Mouse (Mus musculus): ENCODE measurements around the gene Cntln.
A peak's percentile ranks its signal among the peaks of the same experiment; 100 is the strongest.

Gene Cntln

DNA sequence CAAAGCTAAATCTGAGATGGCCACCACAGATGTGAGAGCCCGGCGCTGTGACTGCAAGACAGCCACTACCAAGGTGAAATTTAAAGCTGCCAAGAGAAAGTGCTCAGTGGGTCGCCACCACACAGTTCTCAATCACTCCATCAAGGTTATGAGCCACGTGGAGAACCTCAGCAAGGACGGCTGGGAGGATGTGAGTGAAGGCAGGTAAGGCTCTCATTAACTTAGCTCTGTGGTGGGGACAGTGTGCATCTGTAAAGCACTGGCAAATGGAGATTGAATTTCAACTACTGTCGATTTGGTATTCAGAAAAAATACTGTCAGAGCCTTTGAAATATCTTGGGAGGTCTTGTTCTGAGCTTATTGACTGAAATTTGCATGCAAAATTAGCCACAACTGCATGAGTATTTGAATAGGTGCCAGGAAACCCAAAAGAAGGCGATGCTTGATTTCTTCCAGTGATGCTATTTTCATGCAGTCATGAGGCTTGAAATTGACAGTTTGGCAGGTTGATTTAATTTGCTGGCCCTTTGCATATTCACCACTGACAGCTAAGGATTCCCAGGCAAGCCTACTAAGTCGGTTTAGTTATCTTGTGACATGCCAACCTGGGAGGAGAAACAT, 165.9 kb downstream of the Cntln start:
- no peak for DNase-seq (ENCODE audit: low read depth, low spot score)

DNA sequence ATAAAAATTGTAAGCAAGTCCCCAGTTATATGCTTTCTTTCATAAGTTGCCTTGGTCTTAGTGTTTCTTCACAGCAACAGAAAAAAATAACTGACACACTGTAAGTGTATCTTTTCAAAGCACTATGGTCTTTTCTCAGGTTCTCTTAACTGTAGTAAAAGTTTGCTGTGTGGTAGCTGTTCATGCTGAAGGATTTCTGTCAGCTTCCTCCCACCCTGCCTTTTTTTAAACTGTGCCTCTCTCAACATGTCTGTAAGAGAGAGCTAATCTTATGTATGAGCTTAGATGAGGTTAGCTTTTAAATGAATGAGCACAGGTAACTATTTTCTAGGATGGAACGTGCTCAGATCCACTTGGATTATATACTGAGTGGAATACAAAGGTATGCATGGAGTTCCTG, 170.5 kb downstream of the Cntln start:
- no peak for DNase-seq (ENCODE audit: low read depth, low spot score)

DNA sequence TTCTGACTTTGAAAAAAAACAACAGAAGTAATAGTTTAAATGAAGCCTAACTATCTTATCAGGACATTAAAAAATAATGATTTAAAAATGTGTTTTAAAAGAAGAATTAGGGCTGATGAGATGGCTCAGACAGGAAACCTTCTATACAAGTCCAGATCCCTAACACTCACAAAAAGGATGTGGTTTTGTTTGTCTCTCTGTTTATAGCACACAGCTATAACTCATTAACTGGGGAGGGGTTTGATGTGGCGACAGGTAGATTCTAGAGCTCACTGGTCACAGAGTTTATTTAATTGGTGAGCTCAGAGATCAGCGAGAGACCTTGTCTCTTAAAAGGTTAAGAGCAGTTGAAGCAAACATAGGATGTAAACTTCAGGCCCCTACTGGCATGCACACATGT, 175.5 kb downstream of the Cntln start:
- no peak for DNase-seq (ENCODE audit: low read depth, low spot score)

DNA sequence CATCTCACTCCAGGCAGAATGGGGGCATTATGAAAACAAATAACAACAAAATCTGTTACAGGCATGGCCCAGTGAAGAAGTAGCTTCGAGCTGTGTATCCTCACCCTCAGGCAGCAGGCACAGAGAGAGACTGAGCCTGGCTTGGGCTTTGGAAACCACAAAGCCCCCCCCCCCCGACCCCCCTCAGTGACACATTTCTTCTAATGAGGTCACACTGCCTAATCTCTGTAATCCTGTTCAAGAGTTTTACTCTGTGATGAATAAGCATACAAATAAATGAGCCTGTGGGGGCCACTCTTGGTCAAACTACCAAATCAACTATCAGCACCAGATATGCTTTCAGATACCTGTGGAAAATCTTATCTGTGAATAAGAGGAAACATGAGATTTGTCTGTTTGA, 177.6 kb downstream of the Cntln start:
- no peak for DNase-seq (ENCODE audit: low read depth, low spot score)

DNA sequence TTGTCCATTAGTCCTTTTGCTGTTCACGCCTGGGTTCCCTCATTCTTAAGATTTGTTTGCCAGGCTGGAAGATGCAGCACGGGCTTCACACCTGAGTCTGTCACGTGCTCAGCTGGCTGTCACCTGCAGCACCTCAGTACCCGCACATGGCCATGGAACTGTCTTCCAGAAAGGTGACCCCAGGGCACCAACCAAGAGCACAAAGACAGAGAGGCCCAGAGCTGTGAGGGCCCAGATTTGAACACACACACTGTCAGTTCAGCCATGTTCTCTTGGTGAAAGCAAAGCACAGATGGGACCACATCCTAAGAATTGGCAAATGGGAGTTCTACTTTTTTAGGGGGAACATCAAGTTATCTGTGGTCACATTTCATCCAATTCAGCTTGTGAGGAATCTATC, 211.9 kb downstream of the Cntln start:
- DNase-seq (ENCODE audit: low read depth, low spot score): no peak

DNA sequence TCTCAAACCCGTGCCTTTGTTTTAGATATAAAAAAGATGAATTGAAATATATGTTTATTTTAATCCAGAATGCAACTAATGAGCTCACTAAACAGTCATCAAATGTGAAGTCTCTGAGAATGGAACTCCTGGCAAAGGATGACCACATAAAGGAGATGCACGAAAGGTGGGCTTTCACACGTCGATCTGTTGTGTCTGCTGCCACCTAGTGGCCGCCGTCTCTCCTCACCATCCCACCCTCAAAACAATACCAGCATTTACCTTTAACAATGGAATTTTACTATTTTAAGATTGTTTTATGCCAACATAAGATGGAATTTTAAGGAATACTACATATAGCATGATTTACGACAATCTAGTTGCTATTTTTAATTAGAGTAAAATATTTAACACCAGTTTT, 212.6 kb downstream of the Cntln start:
- DNase-seq (ENCODE audit: low read depth, low spot score): peak; percentile 47

DNA sequence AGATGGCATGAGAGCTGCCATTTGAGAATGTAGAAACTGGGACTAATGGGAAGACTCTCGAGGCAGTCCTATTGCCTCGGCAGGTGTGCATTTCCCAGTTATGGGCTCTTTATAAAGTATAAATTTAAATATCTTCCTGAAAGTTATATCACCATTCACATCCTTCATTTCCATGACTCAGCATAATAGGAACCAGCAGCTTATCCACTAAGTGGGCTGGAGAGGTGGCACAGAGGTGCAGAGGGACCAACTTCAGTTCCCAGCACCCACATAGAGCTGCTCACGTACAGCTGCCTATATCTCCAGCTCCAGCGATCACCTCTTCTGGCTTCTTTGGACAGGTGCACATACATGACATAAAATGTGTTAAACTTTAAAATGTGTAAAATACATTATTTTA, 218.1 kb downstream of the Cntln start:
- DNase-seq (ENCODE audit: low read depth, low spot score): no peak

DNA sequence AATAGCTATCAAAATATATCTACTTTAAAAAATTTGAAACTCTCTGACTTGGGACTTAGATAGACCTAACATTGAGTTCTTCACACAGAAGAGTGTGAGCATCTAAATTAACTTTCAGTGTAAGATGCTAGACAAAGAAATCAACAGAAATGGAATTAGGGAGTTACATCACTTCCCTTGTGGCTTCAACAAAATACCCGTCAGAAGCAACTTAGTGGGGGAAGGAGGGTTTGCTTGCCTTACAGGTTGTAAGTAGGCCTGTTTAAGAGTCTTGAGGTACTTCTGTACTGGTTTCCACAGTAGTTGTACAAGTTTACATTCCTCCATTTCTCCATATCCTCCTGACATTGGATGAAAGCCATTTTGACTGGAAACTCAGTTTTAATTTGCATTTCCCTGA, 222.3 kb downstream of the Cntln start:
- no peak for DNase-seq (ENCODE audit: low read depth, low spot score)

DNA sequence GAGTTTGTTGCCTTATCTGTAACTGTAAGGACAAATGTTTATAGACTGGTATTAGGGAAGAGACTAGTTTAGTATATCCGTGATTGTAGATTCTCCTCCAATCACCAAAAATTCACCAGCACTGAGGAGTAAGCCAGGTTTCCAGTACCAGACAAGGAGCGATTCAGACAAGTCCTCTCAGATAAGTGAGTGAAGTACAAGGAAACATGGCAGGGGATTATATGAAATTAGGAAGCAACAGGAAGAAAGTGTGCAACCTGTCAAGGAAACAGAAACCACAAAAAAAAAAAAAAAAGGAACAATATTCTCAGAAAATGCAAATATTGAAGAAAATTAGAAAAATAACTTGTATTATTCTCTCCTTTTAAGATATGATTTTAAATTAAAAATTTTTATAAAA, 222.9 kb downstream of the Cntln start:
- no peak for DNase-seq (ENCODE audit: low read depth, low spot score)

DNA sequence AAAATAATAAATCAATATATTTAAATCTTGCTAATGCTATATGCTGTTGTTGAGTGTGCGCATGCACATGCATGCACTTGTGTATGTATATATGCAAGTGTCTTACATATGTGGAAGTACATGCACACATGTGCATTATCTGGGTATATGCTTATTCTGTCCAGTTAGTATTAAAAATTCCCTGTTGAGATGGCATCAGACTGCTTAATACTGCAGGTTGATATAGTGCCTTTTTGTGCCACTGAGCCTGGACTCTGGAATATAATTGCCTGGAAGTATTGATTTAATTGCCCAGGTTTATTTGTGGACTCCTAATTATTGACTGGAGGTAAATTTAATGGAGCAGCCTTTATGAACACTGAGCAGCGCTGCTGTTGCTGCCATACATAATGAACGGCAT, 236.2 kb downstream of the Cntln start:
- DNase-seq (ENCODE audit: low read depth, low spot score): no peak

DNA sequence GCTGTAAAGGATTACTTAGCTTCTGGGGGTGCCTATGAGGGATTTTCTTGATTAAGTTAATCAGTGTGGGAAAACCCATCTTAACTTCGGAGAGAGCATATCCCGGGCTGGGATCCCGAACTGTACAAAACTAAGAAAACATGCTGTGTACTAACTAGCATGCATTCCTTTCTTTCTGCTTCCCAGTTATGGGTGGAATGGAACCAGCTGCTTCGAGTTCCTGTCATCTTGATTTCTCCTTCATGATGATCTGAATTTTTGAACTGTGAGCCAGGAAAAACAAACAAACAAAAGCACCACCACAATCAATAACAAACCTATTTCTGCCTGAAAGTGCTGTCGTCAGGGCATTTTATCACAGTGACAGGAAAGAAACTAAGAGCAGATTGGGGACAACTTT, 265.6 kb downstream of the Cntln start:
- no peak for DNase-seq (ENCODE audit: low read depth, low spot score)

DNA sequence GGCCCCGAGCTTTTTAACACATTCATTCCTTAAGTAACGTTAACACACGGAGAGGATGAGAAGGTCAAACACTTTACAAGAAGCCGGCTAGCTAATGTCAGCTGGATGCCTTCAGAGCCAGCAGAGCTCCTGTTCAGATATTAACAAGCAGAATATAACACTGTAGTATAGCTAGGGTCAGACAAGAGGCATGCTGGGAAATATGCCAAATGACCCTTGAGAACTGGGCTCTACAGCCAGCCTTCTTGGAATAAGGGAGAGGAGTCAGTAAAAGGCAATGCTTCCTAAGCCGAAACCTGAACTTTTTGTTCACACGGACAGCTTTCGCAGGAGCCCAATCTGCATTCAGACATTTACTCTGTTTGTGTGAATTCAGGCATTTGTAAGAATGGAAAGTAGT, 267.8 kb downstream of the Cntln start:
- no peak for DNase-seq (ENCODE audit: low read depth, low spot score)

DNA sequence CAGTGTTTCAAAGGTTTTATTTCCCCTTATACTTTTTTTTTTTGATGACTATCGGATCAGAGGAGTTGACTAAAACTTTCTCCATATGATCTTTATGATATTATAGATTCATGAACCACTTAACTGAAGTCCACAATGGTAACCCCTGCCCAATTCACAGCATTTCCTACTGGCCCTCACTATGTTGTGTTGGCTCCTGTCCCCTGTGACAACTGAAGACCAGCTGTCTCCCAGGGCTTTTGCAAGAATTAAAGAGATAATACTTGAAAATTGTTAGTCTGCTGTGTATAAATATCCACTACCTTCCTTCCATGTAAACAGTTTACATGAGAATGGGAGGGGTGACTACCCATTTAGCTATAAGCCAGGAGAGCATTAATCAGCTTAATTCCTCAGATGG, 270.3 kb downstream of the Cntln start:
- DNase-seq (ENCODE audit: low read depth, low spot score): no peak

DNA sequence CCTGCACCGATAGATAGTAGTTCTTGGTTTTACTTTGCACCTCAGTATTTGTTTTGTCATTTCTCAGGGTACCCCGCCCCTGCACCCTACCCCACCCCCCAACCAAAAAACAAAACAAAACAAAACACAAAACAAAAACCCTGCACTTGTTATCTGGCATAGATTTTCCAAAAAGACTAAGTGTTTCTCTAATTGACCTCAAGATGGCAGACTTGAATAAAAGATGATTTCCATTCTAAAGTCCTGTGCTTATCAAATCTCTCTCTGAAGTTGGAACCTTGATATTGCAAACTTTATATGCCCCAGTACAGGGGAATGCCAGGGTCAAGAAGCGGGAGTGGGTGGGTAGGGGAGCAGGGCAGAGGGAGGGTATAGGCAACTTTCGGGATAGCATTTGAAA, 277.0 kb downstream of the Cntln start:
- no peak for DNase-seq (ENCODE audit: low read depth, low spot score)

DNA sequence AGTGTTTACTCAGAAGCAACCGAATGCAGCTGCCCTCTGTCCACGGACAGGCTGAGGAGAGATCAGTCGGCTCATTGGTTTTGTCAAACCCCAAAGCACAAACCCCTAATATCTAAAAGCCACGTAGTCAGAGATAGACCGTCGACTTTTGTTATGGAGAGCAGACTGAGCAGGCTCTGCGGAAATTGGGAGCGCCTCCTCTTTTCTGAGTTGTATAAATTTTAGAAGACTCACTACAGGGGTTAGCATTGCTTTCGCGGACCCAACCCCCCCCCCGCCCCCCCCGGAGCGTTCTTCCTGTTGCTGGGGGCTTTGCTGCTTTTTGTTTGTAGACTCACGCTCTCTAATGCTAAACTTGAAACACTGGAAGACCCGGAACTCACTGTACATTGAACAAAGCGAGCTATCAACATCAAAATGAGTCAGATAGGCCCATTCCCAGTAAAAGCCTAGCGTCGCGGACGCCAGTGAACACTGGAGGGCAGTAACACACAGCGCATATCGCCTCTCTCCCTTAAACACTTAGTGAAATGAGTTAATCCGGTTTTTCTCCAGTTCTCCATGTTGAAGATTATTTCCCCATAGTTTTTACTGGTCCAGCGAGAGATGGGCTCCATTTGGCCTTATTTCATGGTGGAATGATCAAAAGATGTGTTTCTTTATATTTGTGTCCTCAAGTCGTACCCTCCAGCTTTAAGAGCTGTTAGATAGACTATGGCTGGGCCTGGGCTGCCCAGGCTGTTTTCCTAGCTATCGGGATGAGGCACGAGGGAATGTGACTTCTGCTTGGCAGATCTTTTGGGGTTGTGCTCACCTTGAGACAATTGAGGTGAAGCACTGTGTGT, 278.6 kb downstream of the Cntln start:
- no peak for DNase-seq (ENCODE audit: low read depth, low spot score)

DNA sequence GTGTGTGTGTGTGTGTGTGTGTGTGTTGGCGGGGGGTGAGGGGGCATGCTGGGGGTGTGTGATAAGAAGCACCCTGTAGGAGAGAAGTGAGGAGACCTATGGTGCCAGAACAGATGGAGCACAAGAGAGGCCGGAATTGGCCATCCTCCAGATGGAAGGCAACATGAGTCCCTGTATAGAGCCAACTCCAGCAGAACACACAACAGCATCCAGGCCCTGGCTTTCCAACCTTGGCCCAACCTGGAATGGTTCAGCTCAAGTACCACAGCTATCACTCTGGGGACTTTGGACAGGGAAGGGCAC, 279.2 kb downstream of the Cntln start:
- no peak for DNase-seq (ENCODE audit: low read depth, low spot score)

DNA sequence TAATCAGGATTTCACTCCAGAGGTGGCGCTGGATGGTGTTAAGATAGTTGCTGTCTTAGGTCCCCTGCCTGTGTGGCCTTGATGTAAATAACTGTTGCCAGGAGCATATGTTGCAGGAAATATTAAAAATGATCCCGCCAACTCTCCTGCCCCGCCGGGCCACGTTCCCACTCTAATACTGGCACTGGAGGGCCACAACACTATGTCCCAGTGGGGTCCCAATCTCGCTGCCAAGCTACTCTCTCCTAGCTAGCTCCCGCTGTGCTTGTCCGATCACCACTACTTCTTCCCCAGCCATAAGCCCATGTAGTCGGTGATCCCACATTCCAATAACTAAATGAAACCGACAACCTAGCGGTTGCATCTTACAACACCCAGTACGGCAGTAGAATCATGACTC, 283.9 kb downstream of the Cntln start:
- DNase-seq (ENCODE audit: low read depth, low spot score): no peak

DNA sequence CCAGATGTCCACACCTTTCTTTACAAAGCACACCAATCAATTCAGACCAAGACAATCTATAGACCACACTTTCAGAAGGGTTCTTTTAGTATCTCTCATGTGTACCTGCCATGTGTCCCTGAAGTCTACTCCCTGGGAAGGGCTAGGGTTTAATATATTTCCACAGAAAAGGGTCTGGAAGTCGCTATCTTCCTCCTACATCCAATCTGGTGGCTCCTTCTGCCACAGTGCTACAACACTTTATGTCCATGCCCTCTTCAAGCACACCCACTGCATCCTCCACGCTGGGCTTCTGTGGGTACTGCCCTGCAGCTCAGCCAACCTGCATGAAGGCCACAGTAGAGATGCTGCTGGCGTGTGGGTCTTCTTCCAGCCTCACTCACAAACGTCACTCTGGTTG, 291.4 kb downstream of the Cntln start:
- no peak for DNase-seq (ENCODE audit: low read depth, low spot score)

DNA sequence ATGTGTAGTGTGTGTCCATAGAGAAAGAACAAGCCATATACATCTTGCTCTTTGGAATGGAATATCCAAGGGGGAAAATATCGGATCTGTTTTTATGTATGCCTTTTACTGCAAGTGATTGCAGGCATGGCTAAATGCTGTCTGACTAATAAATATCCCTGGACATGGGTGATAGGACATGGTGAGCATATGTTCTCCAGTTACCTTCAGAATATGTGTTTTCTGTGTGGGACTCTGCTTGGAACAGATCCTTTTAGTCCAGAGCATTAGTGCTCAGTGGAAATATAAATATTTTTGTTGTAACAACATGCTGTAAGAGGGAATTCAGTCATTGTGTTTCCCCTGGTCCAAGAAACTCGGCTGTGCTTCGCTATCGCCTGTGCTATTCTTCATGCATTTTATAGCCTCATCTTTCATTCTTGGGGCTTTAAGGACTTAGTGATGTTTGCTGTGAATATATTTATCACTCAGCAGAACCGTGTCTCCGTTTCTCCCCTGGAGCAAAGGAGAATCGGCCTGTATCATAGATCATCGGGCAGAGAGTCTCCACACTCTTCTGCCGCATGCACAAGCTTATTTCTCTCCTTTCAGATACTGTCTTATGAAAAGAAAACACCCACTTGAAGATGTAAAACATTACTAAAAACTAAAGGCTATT, 294.4 kb downstream of the Cntln start:
- DNase-seq (ENCODE audit: low read depth, low spot score): no peak

All from A20 (cell line).